Mouse (Mus musculus) lung, adult 2 months (tissue): ENCODE measurements around the gene Hip1.
"Not testable (repeated sequence)": the region's sequence is repeated elsewhere in the genome, so short reads cannot be mapped to it uniquely, and the experiment has no call there.

Experiments
- CTCF ChIP-seq: fragments of 200-500 bp; IDR thresholded peaks from 2 replicates; pipeline ENCODE4 v1.5.1; 2011; ENCODE audit warnings: mild to moderate bottlenecking, low read length, control low read depth; ENCODE audit not compliant: insufficient read depth
- POLR2A ChIP-seq: fragments of 200-500 bp; IDR thresholded peaks from 2 replicates; pipeline ENCODE4 v1.6.1; 2011; ENCODE audit warnings: low read depth, mild to moderate bottlenecking, control low read depth, low read length, borderline replicate concordance; ENCODE audit errors: extremely low read depth

DNA sequence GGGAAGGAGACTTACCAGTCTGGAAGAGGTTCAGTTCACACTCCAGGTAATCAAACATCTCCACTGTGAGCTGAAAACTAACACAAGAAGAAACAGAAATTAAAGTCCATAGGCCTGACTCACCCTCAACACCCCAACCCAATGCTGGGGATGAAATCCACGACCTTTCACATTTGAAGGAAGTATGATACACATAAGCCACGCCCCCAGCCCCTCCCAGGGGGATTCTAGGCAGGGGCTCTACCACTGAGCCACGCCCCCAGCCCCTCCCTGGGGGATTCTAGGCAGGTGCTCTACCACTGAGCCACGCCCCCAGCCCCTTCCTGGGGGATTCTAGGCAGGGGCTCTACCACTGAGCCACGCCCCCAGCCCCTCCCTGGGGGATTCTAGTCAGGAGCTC lies 93.4 kb downstream of the Hip1 start:
- TF ChIP-seq CTCF, POLR2A: not testable (repeated sequence)
